Comparison of ENCODE assay signal across 17 mouse cellular contexts in genomic region chr19:53760125-53761101, GRCm38 (mm10).
A peak's percentile ranks its signal among the peaks of the same experiment; 100 is the strongest.
DNase-seq lines count a peak whose midpoint lies in the region; ATAC-seq and TF ChIP-seq lines count a peak whose summit lies in the region.
"Had no signal": no experiment of that assay in that cellular context is flagged by ENCODE, and none has a peak within 500 bp of the region (broad histone marks: within the 10 kb centered on the region; RNA-seq: fewer than 3 reads in every experiment).

No protein-coding gene starts in this region.

- H3K4me3 ChIP-seq in heart, postnatal 0 days (ENCODE audit: low read depth, low read length) = no peak overlapping the region
- no peak overlapping the region for H3K4me3 ChIP-seq in forebrain, embryonic 14.5 days (ENCODE audit: low read depth, low read length)

- no peak for ATAC-seq in CD4-positive, CD25-positive, alpha-beta regulatory T cell, adult 4 months
- no peak for ATAC-seq in heart, postnatal 0 days (ENCODE audit: insufficient read depth, low read depth)
- no peak for ATAC-seq in forebrain, embryonic 14.5 days
- ATAC-seq: activated CD4-positive, CD25-positive, alpha-beta regulatory T cell, adult 4 months; forebrain, embryonic 16.5 days; hindbrain, postnatal 0 days had no signal

- H3K4me2 ChIP-seq in heart, postnatal 0 days (ENCODE audit: low read depth, low read length) = no peak overlapping the region
- H3K4me2 ChIP-seq in forebrain, embryonic 14.5 days (ENCODE audit: low read length) = no peak overlapping the region

- H3K4me1 ChIP-seq in heart, postnatal 0 days (ENCODE audit: control insufficient read depth, insufficient read depth) = peaks cover 19% of the 10 kb centered on the region; the same call in 1 of the 2 replicates
- no peaks in the 10 kb centered on the region for H3K4me1 ChIP-seq in forebrain, embryonic 14.5 days (ENCODE audit: control insufficient read depth, insufficient read depth, low read length)

- 83% methylated on average over 17 of the region's 17 CpGs for WGBS in heart, postnatal 0 days
- WGBS in forebrain, embryonic 14.5 days = 87% methylated on average over 17 of the region's 17 CpGs

- H3K9ac ChIP-seq in heart, postnatal 0 days (replicated peaks; ENCODE audit: low read depth, low read length) = no peak overlapping the region
- H3K9ac ChIP-seq in forebrain, embryonic 14.5 days (ENCODE audit: low read length) = no peak overlapping the region

- H3K27ac ChIP-seq in heart, postnatal 0 days (ENCODE audit: low read depth) = peak overlapping the region; percentile 26; the same call in 1 of the 2 replicates
- no peak overlapping the region for H3K27ac ChIP-seq in forebrain, embryonic 14.5 days (ENCODE audit: low read depth, low read length)
- H3K27ac ChIP-seq: hindbrain, postnatal 0 days had no signal

- DNase-seq in CD4-positive, CD25-positive, alpha-beta regulatory T cell, adult 2 months (ENCODE audit: low read depth, low spot score) = peak; percentile 8
- no peak for DNase-seq in heart, postnatal 0 days (ENCODE audit: low spot score)
- DNase-seq in heart, adult 9 months (ENCODE audit: low spot score in 2 of 2) = no peak
- peak; percentile 29 for DNase-seq in 3134 (ENCODE audit: extremely low read depth, insufficient read length, low spot score)
- peak; percentile 35 for DNase-seq in ZHBTc4 (ENCODE audit: low read depth, low spot score)
- no peak for DNase-seq in forebrain, embryonic 14.5 days (ENCODE audit: low spot score)
- no peak for DNase-seq in urinary bladder, postnatal 10 days (ENCODE audit: low spot score)
- DNase-seq: adrenal gland, postnatal 25 days; cerebellum, postnatal 25 days; gastrocnemius, postnatal 14 days; layer of hippocampus, adult 9-11 months; liver; thymus, postnatal 14 days had no signal

- H3K9me3 ChIP-seq in heart, postnatal 0 days (replicated peaks; ENCODE audit: control insufficient read depth, low read length) = no peaks in the 10 kb centered on the region
- no peaks in the 10 kb centered on the region for H3K9me3 ChIP-seq in forebrain, embryonic 14.5 days (replicated peaks; ENCODE audit: control insufficient read depth, low read length)

- no peaks in the 10 kb centered on the region for H3K27me3 ChIP-seq in heart, postnatal 0 days (ENCODE audit: control insufficient read depth, insufficient read depth, low read length)
- no peaks in the 10 kb centered on the region for H3K27me3 ChIP-seq in forebrain, embryonic 14.5 days (replicated peaks; ENCODE audit: control insufficient read depth, insufficient read depth, low read length)

- H3K36me3 ChIP-seq in heart, postnatal 0 days (replicated peaks; ENCODE audit: control insufficient read depth, insufficient read depth, low read length) = no peaks in the 10 kb centered on the region
- H3K36me3 ChIP-seq in forebrain, embryonic 14.5 days (ENCODE audit: control insufficient read depth, insufficient read depth, low read length) = no peaks in the 10 kb centered on the region

- 0 out of 2 replicates have a peak, but pooled peaks have one; percentile 5 for TF ChIP-seq CTCF in heart, postnatal 0 days (IDR thresholded peaks at IDR 0.05; ENCODE audit: low read depth)

- no peak for TF ChIP-seq EP300 in heart, postnatal 0 days (IDR thresholded peaks at IDR 0.05; ENCODE audit: low read depth)

Comparison
In these comparisons a context has a peak if more than half of its experiments do, and no peak if none do; other contexts are left out.
1. DNase-seq: peak in CD4-positive, CD25-positive, alpha-beta regulatory T cell, adult 2 months (single experiment), 3134 (single experiment) and ZHBTc4 (single experiment); none in heart, postnatal 0 days (single experiment), heart, adult 9 months (0 of 2), forebrain, embryonic 14.5 days (single experiment) and urinary bladder, postnatal 10 days (single experiment).